Mouse (Mus musculus) left cerebral cortex, postnatal 25 days (tissue): ENCODE results near the gene Actl6a. TPM values are rescaled to one million over a fixed set of nuclear protein-coding genes. Genes with fewer than 3 reads are reported as not detected.
A peak's percentile ranks its signal among the peaks of the same experiment; 100 is the strongest.
"Not testable (repeated sequence)": the region's sequence is repeated elsewhere in the genome, so short reads cannot be mapped to it uniquely, and the experiment has no call there.

Experiments used
- DNase-seq, 2 experiments: peaks; one replicate each; pipeline ENCODE4 v3.0.0; 2022; ENCODE audit warnings: low spot score in 2 of 2, mixed read lengths in 1 of 2
- intact Hi-C: fragments of 180-260 bp; cut with DNase I; formaldehyde crosslinking; loops from one replicate; pipeline ENCODE4 v1.15.1; 2025
- total RNA-seq, 2 experiments: library from RNA; stranded (reverse); gene quantifications; 2 replicates each; pipeline ENCODE4 v1.2.3; 2021

The Actl6a gene
- total RNA-seq, 2 experiments from 2014 or later: 14.6 to 16.7 TPM

- intact Hi-C loops: no loop called here
- no peak for DNase-seq
Observed at GRCm38 (mm10) chr3:32691841-32692240, 14.3 kb upstream of the Actl6a start.

- intact Hi-C loops: no loop called here
- DNase-seq: no peak
Observed at GRCm38 (mm10) chr3:32694211-32694610, 11.9 kb upstream of the Actl6a start.

GRCm38 (mm10) chr3:32694737-32695582 lies 11.1 kb upstream of the Actl6a start:
- intact Hi-C loops: loop anchor here (5.0 kb wide), 1 partner anchor 363 kb away; no protein-coding TSS in a partner anchor
- DNase-seq: no peak

- intact Hi-C loops: loop anchor here (5.0 kb wide), 1 partner anchor 363 kb away; no protein-coding TSS in a partner anchor
Observed at GRCm38 (mm10) chr3:32695583-32695980, 10.5 kb upstream of the Actl6a start.

GRCm38 (mm10) chr3:32698228-32698863 lies 7.8 kb upstream of the Actl6a start:
- DNase-seq: peak; percentile 95 to 98
- intact Hi-C loops: loop anchor here (1.0 to 5.0 kb wide), 2 partner anchors 88 to 366 kb away; no protein-coding TSS in a partner anchor

More at GRCm38 (mm10) chr3:32695583-32695980, 10.5 kb upstream of the Actl6a start:
- no peak for DNase-seq

GRCm38 (mm10) chr3:32704021-32704420 lies 2.1 kb upstream of the Actl6a start:
- intact Hi-C loops, DNase-seq: not testable (repeated sequence)

- intact Hi-C loops, DNase-seq: not testable (repeated sequence)
Observed at GRCm38 (mm10) chr3:32704632-32705031, 1.5 kb upstream of the Actl6a start.

GRCm38 (mm10) chr3:32708052-32708367 lies 1.9 kb downstream of the Actl6a start:
- intact Hi-C loops: loop anchor here (1.0 kb wide), 1 partner anchor 28 kb away; the partner anchor contains the start of gene Ndufb5
- no peak for DNase-seq

- DNase-seq: peak; percentile 95 to 99
- intact Hi-C loops: loop anchor here (1.0 kb wide), 1 partner anchor 28 kb away; the partner anchor contains the start of gene Ndufb5
Observed at GRCm38 (mm10) chr3:32708368-32709231, 2.5 kb downstream of the Actl6a start.

- DNase-seq: no peak
- intact Hi-C loops: no loop called here
Observed at GRCm38 (mm10) chr3:32709388-32709787, 3.3 kb downstream of the Actl6a start.

- DNase-seq: no peak
- intact Hi-C loops: no loop called here
Observed at GRCm38 (mm10) chr3:32713711-32714110, 7.6 kb downstream of the Actl6a start.

GRCm38 (mm10) chr3:32717403-32717802 lies 11.3 kb downstream of the Actl6a start:
- not testable (repeated sequence) for DNase-seq

GRCm38 (mm10) chr3:32718271-32718670 lies 12.2 kb downstream of the Actl6a start:
- intact Hi-C loops: no loop called here
- no peak for DNase-seq

More at GRCm38 (mm10) chr3:32717403-32717802, 11.3 kb downstream of the Actl6a start:
- intact Hi-C loops: not testable (repeated sequence)

- no peak for DNase-seq
- intact Hi-C loops: loop anchor here (10.0 kb wide), 1 partner anchor 269 kb away; no protein-coding TSS in a partner anchor
Observed at GRCm38 (mm10) chr3:32724191-32724590, 18.1 kb downstream of the Actl6a start.

GRCm38 (mm10) chr3:32725951-32726350 lies 19.9 kb downstream of the Actl6a start:
- intact Hi-C loops: loop anchor here (10.0 kb wide), 1 partner anchor 271 kb away; no protein-coding TSS in a partner anchor
- no peak for DNase-seq

GRCm38 (mm10) chr3:32727861-32728260 lies 21.8 kb downstream of the Actl6a start:
- no peak for DNase-seq
- intact Hi-C loops: loop anchor here (10.0 kb wide), 1 partner anchor 273 kb away; no protein-coding TSS in a partner anchor

GRCm38 (mm10) chr3:32736244-32737171 lies 30.4 kb downstream of the Actl6a start, which contains the start of gene Ndufb5:
Gene Ndufb5, plus strand, starts transcription at chr3:32736990.
- peak; percentile 99 to 100 for DNase-seq
- intact Hi-C loops: loop anchor here (1.0 to 2.0 kb wide), 2 partner anchors 28 to 80 kb away; partner anchors contain the start of gene Usp13

GRCm38 (mm10) chr3:32737172-32737655 lies 31.1 kb downstream of the Actl6a start, which contains the start of gene Mrpl47:
Gene Mrpl47, minus strand, starts transcription at chr3:32737605.
- no peak for DNase-seq
- intact Hi-C loops: loop anchor here (2.0 kb wide), 1 partner anchor 80 kb away; the partner anchor contains the start of gene Usp13
